Mouse (Mus musculus) stomach, embryonic 14.5 days (tissue): ENCODE measurements at regions not wholly inside any gene's neighbourhood (a gene's known extent, or its start where the extent isn't known, plus 50 kb on each side); places are given as distances from the start of the nearest gene placed in this dataset.
A peak's percentile ranks its signal among the peaks of the same experiment; 100 is the strongest.

ENCODE experiments used
- ATAC-seq: fragments of 200-750 bp; cut with Nextera tagmentation; 2 replicates; pipeline ENCODE4 v1.8.0; 2017; ENCODE audit warnings: low read depth, moderate TSS enrichment; ENCODE audit not compliant: insufficient number of reproducible peaks, insufficient read depth, low FRiP score
- H3K27ac ChIP-seq: fragments of 300-500 bp; sonication (generic); 2 replicates; pipeline ENCODE4 v1.5.1; 2014; ENCODE audit warnings: mild to moderate bottlenecking, low read length, moderate library complexity, mixed read lengths
- H3K27me3 ChIP-seq: fragments of 300-500 bp; sonication (generic); 2 replicates; pipeline ENCODE4 v1.6.1; 2014; ENCODE audit warnings: low read length, control low read depth, mixed read lengths; ENCODE audit not compliant: control insufficient read depth, insufficient read depth
- H3K36me3 ChIP-seq: fragments of 300-500 bp; sonication (generic); 2 replicates; pipeline ENCODE4 v1.6.1; 2014; ENCODE audit warnings: mild to moderate bottlenecking, control low read depth, low read length, moderate library complexity, mixed read lengths; ENCODE audit not compliant: control insufficient read depth, insufficient read depth
- H3K4me1 ChIP-seq: fragments of 300-500 bp; sonication (generic); 2 replicates; pipeline ENCODE4 v1.6.1; 2014; ENCODE audit warnings: low read length, control low read depth, mixed read lengths; ENCODE audit not compliant: control insufficient read depth, insufficient read depth
- H3K4me2 ChIP-seq: fragments of 300-500 bp; sonication (generic); replicated peaks from 2 replicates; pipeline ENCODE4 v1.6.1; 2014; ENCODE audit warnings: low read depth, low read length, control low read depth
- H3K4me3 ChIP-seq: fragments of 300-500 bp; sonication (generic); 2 replicates; pipeline ENCODE4 v1.5.1; 2014; ENCODE audit warnings: low read depth, low read length, control low read depth
- H3K9ac ChIP-seq: fragments of 300-500 bp; sonication (generic); replicated peaks from 2 replicates; pipeline ENCODE4 v1.6.1; 2014; ENCODE audit warnings: low read depth, mild to moderate bottlenecking, control low read depth, low read length, moderate library complexity, mixed read lengths
- H3K9me3 ChIP-seq: fragments of 300-500 bp; sonication (generic); 2 replicates; pipeline ENCODE4 v1.6.1; 2016; ENCODE audit warnings: low read depth, low read length, control low read depth; ENCODE audit not compliant: control insufficient read depth
- WGBS: fragments of 180-500 bp; shearing (Covaris S2); extraction: QIAGEN DNeasy Blood & Tissue Kit; methylation state at CpG from one replicate; pipeline ENCODE4 v1.1.7; 2014; 5-methylcytosine and 5-hydroxymethylcytosine counted together

DNA sequence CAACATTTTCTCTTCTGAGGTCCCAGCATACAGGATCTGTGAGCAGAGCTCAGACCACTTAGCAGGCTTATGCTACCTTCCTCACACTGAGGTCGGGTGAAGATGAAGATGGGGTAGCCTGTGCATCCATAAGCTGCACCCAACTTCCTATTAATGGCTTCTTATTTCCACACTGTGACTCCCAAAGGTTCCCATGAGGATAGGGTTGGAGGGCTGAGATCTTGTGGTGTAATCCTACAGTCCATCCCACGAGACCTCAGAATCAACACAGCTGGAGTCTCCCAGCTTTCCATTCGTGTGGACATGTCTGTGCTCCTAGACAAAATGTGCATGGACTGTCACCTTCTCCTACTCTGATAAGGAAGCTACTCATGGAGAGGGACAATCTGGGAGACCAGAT, 80.0 kb upstream of the Cd93 start:
- H3K4me2 ChIP-seq, result no peak overlapping the region
- H3K9me3 ChIP-seq, result no peaks in the 10 kb centered on the region
- H3K9ac ChIP-seq, result no peak overlapping the region
- H3K4me1 ChIP-seq, result no peaks in the 10 kb centered on the region
- WGBS, result 76% methylated on average over 3 of the region's 3 CpGs
- H3K36me3 ChIP-seq, result no peaks in the 10 kb centered on the region
- no peak overlapping the region for H3K4me3 ChIP-seq
- no peak overlapping the region for H3K27ac ChIP-seq
- no peak for ATAC-seq
- no peaks in the 10 kb centered on the region for H3K27me3 ChIP-seq

DNA sequence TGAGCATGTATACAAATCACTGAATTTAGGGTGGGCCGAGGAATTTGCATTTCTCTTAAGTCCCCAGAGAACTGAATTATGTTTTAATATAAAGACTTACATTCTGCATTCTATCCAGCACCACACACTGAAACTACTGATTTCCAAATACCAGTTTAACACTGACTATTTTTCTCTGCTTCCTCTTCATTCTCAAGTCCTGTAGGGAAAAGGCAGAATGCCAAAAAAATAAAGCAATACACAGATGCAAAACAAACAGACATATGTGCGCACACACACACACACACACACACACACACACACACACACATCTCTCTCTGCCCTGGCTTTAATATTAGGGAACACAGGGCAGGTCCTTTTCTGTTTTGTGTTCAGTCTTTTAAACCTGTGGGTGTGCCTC, 79.6 kb upstream of the Cd93 start:
- H3K9me3 ChIP-seq, result no peaks in the 10 kb centered on the region
- 82% methylated on average over 2 of the region's 2 CpGs for WGBS
- H3K4me2 ChIP-seq, result no peak overlapping the region
- H3K36me3 ChIP-seq, result no peaks in the 10 kb centered on the region
- H3K27ac ChIP-seq, result no peak overlapping the region
- no peaks in the 10 kb centered on the region for H3K27me3 ChIP-seq
- H3K9ac ChIP-seq, result no peak overlapping the region
- ATAC-seq, result no peak
- no peak overlapping the region for H3K4me3 ChIP-seq
- no peaks in the 10 kb centered on the region for H3K4me1 ChIP-seq

DNA sequence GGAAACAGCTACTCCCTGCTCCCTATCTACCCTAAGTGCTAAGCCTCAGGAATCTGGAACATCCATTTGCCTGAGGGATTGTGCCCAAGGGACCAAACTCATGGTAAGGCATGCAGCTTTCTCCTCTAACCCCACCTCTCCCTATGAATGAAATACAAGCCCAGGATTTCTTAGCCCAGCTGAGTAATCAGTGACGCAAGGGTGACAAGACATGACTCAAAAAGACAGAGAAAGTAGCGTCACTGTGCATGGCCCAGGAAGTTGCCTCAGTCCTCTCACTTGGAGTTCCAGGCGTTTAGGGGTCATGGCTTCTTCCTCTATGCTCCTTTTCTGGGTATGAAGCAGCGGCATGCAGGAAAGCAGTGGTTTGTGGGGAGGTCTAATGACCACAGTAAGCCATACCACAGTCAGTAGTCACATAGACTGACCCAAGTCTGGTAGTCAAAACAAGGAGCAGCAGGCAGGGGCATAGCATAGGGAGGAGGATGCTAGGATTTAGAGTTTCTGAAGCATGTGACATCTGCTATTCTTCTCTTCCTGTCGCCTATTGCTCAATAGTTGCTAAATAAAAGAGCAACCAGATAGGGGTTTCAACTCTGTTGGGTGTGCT, 78.7 kb upstream of the Cd93 start:
- Histone ChIP-seq H3K9me3 (no peaks in the 10 kb centered on the region), H3K4me3 (no peak overlapping the region), H3K4me2 (no peak overlapping the region), H3K36me3 (no peaks in the 10 kb centered on the region), H3K9ac (no peak overlapping the region), H3K27me3 (no peaks in the 10 kb centered on the region), H3K27ac (no peak overlapping the region), H3K4me1 (no peaks in the 10 kb centered on the region)
- 65% methylated on average over 5 of the region's 5 CpGs for WGBS
- no peak for ATAC-seq

DNA sequence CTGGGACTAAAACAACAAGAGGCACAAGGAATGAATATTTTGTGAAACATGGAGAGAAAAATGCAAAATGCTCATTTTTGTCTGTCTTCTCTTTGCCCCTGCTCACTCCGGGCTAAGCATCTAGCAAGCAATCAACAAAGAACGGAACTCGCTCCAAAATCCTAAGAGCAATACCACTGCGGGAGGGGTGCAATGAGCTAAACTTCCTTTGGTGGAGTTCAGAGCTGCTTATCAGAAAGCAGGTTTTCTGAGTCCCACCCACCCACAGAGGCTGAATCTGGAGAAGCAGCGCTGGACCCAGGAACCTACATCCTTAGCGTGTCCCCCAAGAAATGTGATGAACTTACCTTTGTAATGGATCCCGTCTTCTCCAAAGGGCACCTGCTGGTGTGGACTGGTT, 76.9 kb upstream of the Cd93 start:
- no peak overlapping the region for H3K27ac ChIP-seq
- no peaks in the 10 kb centered on the region for H3K27me3 ChIP-seq
- H3K4me3 ChIP-seq, result no peak overlapping the region
- no peak for ATAC-seq
- no peaks in the 10 kb centered on the region for H3K36me3 ChIP-seq
- no peaks in the 10 kb centered on the region for H3K4me1 ChIP-seq
- H3K9me3 ChIP-seq, result no peaks in the 10 kb centered on the region
- H3K4me2 ChIP-seq, result 0 out of 2 replicates have a peak overlapping the region, but pooled peaks have one; percentile 0
- no peak overlapping the region for H3K9ac ChIP-seq
- 47% methylated on average over 7 of the region's 7 CpGs for WGBS

DNA sequence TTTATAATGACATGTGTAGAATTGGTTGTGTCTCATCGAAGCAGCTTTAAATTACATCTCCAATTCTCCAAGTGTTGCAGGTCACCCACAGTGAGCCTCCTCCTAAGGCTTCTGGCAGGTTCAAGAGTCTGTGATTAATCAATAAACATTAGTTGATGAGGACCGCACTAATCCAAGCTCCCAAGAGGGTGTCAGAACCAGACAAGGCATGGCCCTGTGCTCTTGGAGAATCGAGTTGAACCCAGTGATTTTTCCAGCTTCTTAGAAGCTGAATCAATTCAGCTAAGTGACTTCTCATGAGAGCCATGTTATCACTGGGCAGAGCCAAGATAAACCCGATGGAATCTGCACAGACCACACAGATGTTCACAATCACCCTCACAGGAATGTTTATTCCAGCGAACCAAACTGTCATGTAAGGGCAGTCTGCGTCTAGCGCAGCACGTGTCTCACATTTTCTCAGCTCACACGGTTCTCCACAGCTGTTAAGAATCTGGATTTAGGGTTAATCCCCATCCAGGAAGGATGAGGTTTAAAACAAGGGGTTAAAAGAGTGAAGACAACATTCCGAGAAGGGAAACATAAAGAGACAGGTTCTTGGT, 76.4 kb upstream of the Cd93 start:
- Histone ChIP-seq H3K4me1 (no peaks in the 10 kb centered on the region), H3K9me3 (no peaks in the 10 kb centered on the region), H3K27me3 (no peaks in the 10 kb centered on the region), H3K4me2 (0 out of 2 replicates have a peak overlapping the region, but pooled peaks have one; percentile 0), H3K9ac (no peak overlapping the region), H3K4me3 (no peak overlapping the region), H3K36me3 (no peaks in the 10 kb centered on the region), H3K27ac (no peak overlapping the region)
- ATAC-seq, result peak; percentile 73; the same call in 1 of the 2 replicates
- 17% methylated on average over 10 of the region's 10 CpGs for WGBS

DNA sequence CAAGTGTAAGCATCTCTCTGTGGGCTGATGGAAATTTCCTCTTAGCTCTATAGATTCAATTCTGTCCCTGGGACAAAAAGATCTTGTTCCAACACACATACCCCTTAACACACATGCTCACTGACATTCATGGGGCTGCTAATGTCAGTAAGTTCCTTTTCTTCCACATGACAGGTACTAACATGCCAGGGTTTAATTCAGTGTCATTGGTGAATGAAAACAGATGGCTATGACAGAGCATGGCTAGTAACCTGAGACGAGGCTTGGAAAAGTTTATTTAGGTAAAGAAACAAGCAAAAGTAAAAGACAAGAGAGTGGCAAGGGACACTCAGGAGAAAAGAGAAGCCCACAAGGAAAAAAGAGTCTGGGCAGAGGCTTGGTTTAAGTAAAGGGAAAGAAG, 74.5 kb upstream of the Cd93 start:
- no peaks in the 10 kb centered on the region for H3K4me1 ChIP-seq
- no peaks in the 10 kb centered on the region for H3K27me3 ChIP-seq
- H3K4me2 ChIP-seq, result no peak overlapping the region
- H3K9me3 ChIP-seq, result no peaks in the 10 kb centered on the region
- no peak overlapping the region for H3K27ac ChIP-seq
- ATAC-seq, result no peak
- H3K9ac ChIP-seq, result no peak overlapping the region
- 30% methylated on average over 1 of the region's 1 CpGs for WGBS
- no peak overlapping the region for H3K4me3 ChIP-seq
- no peaks in the 10 kb centered on the region for H3K36me3 ChIP-seq

DNA sequence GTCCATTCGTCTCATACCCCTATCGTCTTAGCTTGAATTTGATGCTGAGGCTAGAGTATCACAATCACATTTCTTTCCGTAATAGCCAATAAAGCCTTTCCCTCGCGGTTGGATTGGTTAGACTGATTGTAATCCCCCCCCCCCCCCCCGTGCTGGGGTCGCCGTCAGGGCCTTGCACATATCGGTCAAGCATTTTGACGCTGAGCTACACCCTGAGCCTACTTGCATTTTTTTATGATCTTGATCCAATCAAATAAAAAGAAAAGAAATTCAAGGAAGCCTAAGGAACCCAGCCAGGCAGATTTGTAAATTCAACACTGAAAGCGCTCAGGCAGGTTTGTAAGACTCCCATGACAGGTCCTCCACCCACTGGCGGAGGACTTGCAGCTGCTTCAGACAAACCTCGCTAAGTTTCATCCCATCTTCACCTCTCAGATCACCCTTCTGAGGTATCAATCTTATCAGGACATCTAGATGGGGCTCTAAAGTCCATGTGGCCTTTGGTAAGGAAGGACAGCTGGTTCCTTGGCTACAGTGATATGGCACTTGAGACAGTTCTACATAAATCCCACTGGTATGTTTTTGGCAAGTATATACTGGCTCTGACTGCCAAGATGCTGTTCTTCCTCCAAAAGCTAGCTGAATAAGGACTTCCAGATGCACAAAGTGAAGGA, 66.8 kb upstream of the Cd93 start:
- Histone ChIP-seq H3K9ac (no peak overlapping the region), H3K4me2 (no peak overlapping the region), H3K27me3 (no peaks in the 10 kb centered on the region), H3K4me1 (0 out of 2 replicates have a peak, but pooled peaks cover 3% of the 10 kb centered on the region), H3K36me3 (no peaks in the 10 kb centered on the region), H3K9me3 (no peaks in the 10 kb centered on the region), H3K27ac (no peak overlapping the region; the same call in 1 of the 2 replicates), H3K4me3 (no peak overlapping the region)
- peak; percentile 58; the same call in 1 of the 2 replicates for ATAC-seq
- WGBS, result 67% methylated on average over 13 of the region's 13 CpGs

DNA sequence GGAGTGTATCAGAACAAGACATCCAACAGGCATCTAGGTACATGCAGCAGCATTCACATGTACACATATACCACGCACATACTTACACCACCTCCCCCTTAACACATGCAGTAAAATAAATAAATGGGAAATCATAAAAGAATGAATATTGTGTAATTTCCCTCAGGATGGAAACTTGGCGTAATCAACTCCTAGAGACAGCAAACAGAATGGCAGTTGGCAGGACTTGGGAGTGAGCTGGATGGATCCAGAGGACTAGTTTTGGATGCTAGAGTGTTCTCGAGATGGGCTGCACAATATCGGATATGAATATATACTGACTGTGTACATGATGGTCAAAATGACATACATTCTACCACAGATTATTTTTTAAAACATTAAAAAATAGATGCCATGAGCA, 66.0 kb upstream of the Cd93 start:
- no peak for ATAC-seq
- H3K27ac ChIP-seq, result no peak overlapping the region

More for the DNA sequence above, 66.0 kb upstream of the Cd93 start:
- Histone ChIP-seq H3K4me2 (no peak overlapping the region), H3K36me3 (no peaks in the 10 kb centered on the region), H3K9ac (no peak overlapping the region), H3K4me3 (no peak overlapping the region), H3K4me1 (0 out of 2 replicates have a peak, but pooled peaks cover 3% of the 10 kb centered on the region), H3K27me3 (no peaks in the 10 kb centered on the region), H3K9me3 (no peaks in the 10 kb centered on the region)
- 88% methylated on average over 4 of the region's 4 CpGs for WGBS
